Mouse (Mus musculus): ENCODE data around the gene Gm36079. TPM values are rescaled to one million over a fixed set of nuclear protein-coding genes. Genes with fewer than 3 reads are reported as not detected.
"Not testable (repeated sequence)": the region's sequence is repeated elsewhere in the genome, so short reads cannot be mapped to it uniquely, and the experiment has no call there.

Gene Gm36079
- polyA plus RNA-seq, 1 experiment, result not detected

DNA sequence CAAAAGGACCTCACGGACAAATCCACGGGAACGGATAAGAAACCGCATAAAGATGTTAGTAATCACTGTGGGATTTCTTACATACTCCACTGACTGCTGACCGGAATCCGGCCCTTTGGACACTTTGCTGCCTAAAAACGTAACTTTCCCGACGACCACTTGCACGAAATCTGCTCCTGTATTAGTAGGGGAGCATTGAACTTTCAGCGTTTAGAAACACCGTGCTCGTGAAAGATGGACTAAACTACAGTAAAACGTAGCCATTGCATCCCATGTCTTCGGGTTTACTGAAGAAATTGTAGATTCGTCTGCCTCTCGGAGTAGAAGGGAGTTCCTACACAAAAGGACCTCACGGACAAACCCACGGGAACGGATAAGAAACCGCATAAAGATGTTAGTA lies 1.8 kb downstream of the Gm36079 start:
- H3K27ac ChIP-seq (ENCODE audit: insufficient read depth, low read length); H3K4me3 ChIP-seq (ENCODE audit: low read depth, low read length); H3K27me3 ChIP-seq (ENCODE audit: control insufficient read depth, insufficient read depth, low read length, poor library complexity, severe bottlenecking); H3K9ac ChIP-seq (ENCODE audit: low read depth, poor library complexity, severe bottlenecking); H3K4me1 ChIP-seq (ENCODE audit: control insufficient read depth, insufficient read depth, low read length); H3K9me3 ChIP-seq (replicated peaks; ENCODE audit: control insufficient read depth, insufficient read depth, low read length, poor library complexity, severe bottlenecking); H3K36me3 ChIP-seq (ENCODE audit: control insufficient read depth, insufficient read depth, low read length, poor library complexity, severe bottlenecking): not testable (repeated sequence)

DNA sequence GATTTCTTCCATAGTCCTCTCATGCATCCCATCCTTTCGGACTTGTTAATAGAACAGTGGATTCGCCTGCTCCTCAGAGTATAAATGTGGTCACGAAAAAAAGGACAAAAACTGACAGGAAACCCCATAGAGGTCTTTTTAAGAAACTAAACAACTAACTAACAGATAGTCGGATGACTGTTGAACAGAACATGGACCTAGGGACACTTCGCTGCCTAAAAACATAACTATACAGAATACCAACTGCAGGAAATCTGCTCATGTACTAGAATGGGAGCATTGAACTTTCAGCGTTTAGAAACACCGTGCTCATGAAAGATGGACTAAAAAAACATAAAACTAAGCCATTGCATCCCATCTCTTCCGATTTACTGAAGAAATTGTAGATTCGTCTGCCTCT lies 2.2 kb downstream of the Gm36079 start:
- not testable (repeated sequence) for H3K9me3 ChIP-seq (replicated peaks; ENCODE audit: control insufficient read depth, insufficient read depth, low read length, poor library complexity, severe bottlenecking); H3K4me1 ChIP-seq (ENCODE audit: control insufficient read depth, insufficient read depth, low read length); H3K27me3 ChIP-seq (ENCODE audit: control insufficient read depth, insufficient read depth, low read length, poor library complexity, severe bottlenecking); H3K9ac ChIP-seq (ENCODE audit: low read depth, poor library complexity, severe bottlenecking); H3K27ac ChIP-seq (ENCODE audit: insufficient read depth, low read length); H3K4me3 ChIP-seq (ENCODE audit: low read depth, low read length); H3K36me3 ChIP-seq (ENCODE audit: control insufficient read depth, insufficient read depth, low read length, poor library complexity, severe bottlenecking)

DNA sequence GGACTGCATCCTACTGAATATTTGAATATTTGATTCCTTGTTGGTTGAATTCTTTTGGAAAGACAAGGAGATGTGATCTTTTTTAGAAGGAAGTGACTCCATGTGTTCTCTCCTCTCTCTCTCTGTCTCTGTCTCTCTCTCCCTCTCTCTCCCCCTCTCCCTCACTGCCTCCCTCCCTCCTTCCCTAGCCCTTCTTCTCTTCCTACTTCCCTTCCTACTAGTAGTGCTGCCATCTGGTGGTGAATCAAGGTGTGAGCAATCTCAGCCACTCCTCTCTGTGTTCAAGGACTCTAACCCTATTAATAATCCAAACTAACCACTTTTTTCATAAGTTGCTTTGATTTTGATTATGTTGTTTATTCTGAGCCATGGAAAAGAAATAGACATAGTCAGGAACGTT lies 5.3 kb downstream of the Gm36079 start:
- H3K4me3 ChIP-seq (ENCODE audit: low read depth, low read length); H3K36me3 ChIP-seq (ENCODE audit: control insufficient read depth, insufficient read depth, low read length, poor library complexity, severe bottlenecking); H3K27ac ChIP-seq (ENCODE audit: insufficient read depth, low read length); H3K4me1 ChIP-seq (ENCODE audit: control insufficient read depth, insufficient read depth, low read length); H3K27me3 ChIP-seq (ENCODE audit: control insufficient read depth, insufficient read depth, low read length, poor library complexity, severe bottlenecking); H3K9me3 ChIP-seq (replicated peaks; ENCODE audit: control insufficient read depth, insufficient read depth, low read length, poor library complexity, severe bottlenecking); H3K9ac ChIP-seq (ENCODE audit: low read depth, poor library complexity, severe bottlenecking): not testable (repeated sequence)

DNA sequence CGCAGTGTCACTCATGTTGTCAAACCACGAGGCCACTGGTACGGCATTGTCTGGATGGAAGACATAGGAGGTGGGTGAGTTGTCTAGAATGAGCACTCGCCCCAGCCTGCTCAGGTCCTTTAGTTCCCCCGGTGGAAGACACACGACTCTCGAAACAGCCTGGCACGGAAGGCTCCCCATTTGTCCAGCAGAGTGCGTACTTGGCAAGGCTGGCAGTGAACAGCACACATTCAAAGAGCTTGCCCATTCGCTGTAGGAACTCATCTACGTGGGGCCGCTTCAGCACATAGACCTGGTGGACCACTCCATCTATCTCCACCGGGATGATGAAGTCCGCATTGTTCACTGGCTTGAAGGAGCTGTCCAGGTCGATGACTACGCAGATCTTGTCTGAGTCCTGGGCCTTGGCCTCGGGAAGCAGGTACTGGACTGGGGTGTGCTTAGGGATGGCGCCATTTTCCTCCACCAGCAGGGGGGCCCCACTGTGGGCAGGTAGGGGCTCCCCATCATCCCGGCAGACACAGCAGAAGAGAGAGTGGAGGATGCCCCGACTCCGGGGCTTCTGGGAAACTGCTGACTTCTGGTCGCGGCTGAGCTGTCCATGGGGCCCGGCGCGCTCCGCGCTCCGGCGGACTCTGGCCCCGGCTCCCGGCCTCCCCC lies 11.3 kb downstream of the Gm36079 start:
- H3K4me1 ChIP-seq (ENCODE audit: control insufficient read depth, insufficient read depth, low read length); H3K27ac ChIP-seq (ENCODE audit: insufficient read depth, low read length); H3K36me3 ChIP-seq (ENCODE audit: control insufficient read depth, insufficient read depth, low read length, poor library complexity, severe bottlenecking); H3K4me3 ChIP-seq (ENCODE audit: low read depth, low read length); H3K9ac ChIP-seq (ENCODE audit: low read depth, poor library complexity, severe bottlenecking); H3K9me3 ChIP-seq (replicated peaks; ENCODE audit: control insufficient read depth, insufficient read depth, low read length, poor library complexity, severe bottlenecking); H3K27me3 ChIP-seq (ENCODE audit: control insufficient read depth, insufficient read depth, low read length, poor library complexity, severe bottlenecking): not testable (repeated sequence)

DNA sequence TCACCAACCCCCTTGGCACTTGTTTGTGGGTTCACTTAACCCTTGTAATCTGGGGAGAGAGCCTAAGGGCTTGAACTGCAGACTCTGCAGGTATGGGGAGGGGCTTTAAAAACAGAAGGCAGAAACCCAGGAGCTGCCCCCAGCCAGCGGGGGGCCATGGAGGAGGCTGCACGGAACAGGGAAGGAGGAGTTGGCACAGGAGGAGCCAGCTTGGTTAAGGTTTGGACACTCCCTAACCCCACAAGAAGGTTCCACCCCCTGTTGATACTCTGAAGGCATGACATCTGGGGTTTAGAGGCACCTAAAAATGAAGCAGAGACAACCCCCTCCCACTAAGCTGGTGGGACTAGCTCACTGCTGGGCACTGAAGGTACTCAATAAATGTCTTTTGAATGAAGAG lies 12.8 kb downstream of the Gm36079 start:
- not testable (repeated sequence) for H3K4me1 ChIP-seq (ENCODE audit: control insufficient read depth, insufficient read depth, low read length); H3K27ac ChIP-seq (ENCODE audit: insufficient read depth, low read length)

DNA sequence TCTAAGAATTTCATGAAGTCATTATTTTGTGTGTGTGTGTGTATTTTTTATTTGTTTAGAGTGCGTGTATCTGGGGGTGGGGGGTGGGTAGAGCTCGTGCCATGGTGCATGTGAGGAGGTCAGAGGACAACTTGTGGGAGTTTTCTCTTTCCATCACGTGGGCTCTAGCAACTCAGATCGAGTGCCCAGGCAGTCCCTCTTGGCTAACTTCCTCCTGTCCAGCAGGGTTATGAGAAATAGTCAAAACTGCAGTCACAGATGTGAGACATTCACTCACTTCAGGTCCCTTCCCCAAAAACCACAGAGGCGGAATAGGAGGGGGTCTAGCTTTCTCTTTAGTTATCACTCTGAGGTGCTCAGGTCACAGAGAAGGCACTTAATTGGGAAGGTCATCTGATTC lies 13.3 kb downstream of the Gm36079 start:
- not testable (repeated sequence) for H3K9ac ChIP-seq (ENCODE audit: low read depth, poor library complexity, severe bottlenecking); H3K27ac ChIP-seq (ENCODE audit: insufficient read depth, low read length)

More for the DNA sequence above, 12.8 kb downstream of the Gm36079 start:
- not testable (repeated sequence) for H3K9ac ChIP-seq (ENCODE audit: low read depth, poor library complexity, severe bottlenecking); H3K9me3 ChIP-seq (replicated peaks; ENCODE audit: control insufficient read depth, insufficient read depth, low read length, poor library complexity, severe bottlenecking); H3K4me3 ChIP-seq (ENCODE audit: low read depth, low read length); H3K27me3 ChIP-seq (ENCODE audit: control insufficient read depth, insufficient read depth, low read length, poor library complexity, severe bottlenecking); H3K36me3 ChIP-seq (ENCODE audit: control insufficient read depth, insufficient read depth, low read length, poor library complexity, severe bottlenecking)

DNA sequence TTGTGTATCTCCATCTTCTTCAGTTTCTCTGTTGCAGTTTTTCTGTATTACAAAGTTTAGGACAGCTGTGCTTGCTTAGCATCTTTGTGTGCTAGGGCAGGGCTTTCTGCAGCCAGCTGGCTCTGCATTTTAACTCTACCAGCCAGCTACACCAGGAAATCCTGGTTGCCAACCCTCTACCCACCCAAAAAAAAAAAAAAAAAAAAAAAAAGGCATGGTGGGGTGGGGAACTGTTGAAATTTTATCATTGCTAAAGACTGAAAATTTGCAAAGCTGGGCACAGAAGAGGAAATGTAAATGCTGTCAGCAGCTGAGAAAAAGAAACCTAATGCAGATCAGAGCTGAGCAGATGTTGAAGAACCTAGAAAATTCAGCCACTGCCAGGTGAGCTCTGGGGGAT lies 16.7 kb downstream of the Gm36079 start:
- not testable (repeated sequence) for H3K9ac ChIP-seq (ENCODE audit: low read depth, poor library complexity, severe bottlenecking); H3K27ac ChIP-seq (ENCODE audit: insufficient read depth, low read length); H3K9me3 ChIP-seq (replicated peaks; ENCODE audit: control insufficient read depth, insufficient read depth, low read length, poor library complexity, severe bottlenecking); H3K36me3 ChIP-seq (ENCODE audit: control insufficient read depth, insufficient read depth, low read length, poor library complexity, severe bottlenecking); H3K4me1 ChIP-seq (ENCODE audit: control insufficient read depth, insufficient read depth, low read length); H3K4me3 ChIP-seq (ENCODE audit: low read depth, low read length); H3K27me3 ChIP-seq (ENCODE audit: control insufficient read depth, insufficient read depth, low read length, poor library complexity, severe bottlenecking)

More for the DNA sequence above, 13.3 kb downstream of the Gm36079 start:
- H3K4me3 ChIP-seq (ENCODE audit: low read depth, low read length); H3K9me3 ChIP-seq (replicated peaks; ENCODE audit: control insufficient read depth, insufficient read depth, low read length, poor library complexity, severe bottlenecking); H3K27me3 ChIP-seq (ENCODE audit: control insufficient read depth, insufficient read depth, low read length, poor library complexity, severe bottlenecking); H3K36me3 ChIP-seq (ENCODE audit: control insufficient read depth, insufficient read depth, low read length, poor library complexity, severe bottlenecking); H3K4me1 ChIP-seq (ENCODE audit: control insufficient read depth, insufficient read depth, low read length): not testable (repeated sequence)

DNA sequence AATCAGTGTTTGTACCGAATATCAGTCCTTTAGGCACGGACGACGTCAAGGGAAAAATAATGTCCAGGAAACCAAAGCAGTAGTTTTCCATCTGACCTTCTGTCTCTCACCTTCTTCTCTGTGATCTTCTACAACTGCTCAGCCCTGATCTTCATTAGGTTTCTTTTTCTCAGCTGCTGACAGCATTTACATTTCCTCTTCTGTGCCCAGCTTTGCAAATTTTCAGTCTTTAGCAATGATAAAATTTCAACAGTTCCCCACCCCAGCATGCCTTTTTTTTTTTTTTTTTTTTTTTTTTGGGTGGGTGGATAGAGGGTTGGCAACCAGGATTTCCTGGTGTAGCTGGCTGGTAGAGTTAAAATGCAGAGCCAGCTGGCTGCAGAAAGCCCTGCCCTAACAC lies 27.6 kb downstream of the Gm36079 start:
- H3K9me3 ChIP-seq (replicated peaks; ENCODE audit: control insufficient read depth, insufficient read depth, low read length, poor library complexity, severe bottlenecking); H3K4me3 ChIP-seq (ENCODE audit: low read depth, low read length); H3K27me3 ChIP-seq (ENCODE audit: control insufficient read depth, insufficient read depth, low read length, poor library complexity, severe bottlenecking); H3K4me1 ChIP-seq (ENCODE audit: control insufficient read depth, insufficient read depth, low read length); H3K36me3 ChIP-seq (ENCODE audit: control insufficient read depth, insufficient read depth, low read length, poor library complexity, severe bottlenecking); H3K9ac ChIP-seq (ENCODE audit: low read depth, poor library complexity, severe bottlenecking); H3K27ac ChIP-seq (ENCODE audit: insufficient read depth, low read length): not testable (repeated sequence)

DNA sequence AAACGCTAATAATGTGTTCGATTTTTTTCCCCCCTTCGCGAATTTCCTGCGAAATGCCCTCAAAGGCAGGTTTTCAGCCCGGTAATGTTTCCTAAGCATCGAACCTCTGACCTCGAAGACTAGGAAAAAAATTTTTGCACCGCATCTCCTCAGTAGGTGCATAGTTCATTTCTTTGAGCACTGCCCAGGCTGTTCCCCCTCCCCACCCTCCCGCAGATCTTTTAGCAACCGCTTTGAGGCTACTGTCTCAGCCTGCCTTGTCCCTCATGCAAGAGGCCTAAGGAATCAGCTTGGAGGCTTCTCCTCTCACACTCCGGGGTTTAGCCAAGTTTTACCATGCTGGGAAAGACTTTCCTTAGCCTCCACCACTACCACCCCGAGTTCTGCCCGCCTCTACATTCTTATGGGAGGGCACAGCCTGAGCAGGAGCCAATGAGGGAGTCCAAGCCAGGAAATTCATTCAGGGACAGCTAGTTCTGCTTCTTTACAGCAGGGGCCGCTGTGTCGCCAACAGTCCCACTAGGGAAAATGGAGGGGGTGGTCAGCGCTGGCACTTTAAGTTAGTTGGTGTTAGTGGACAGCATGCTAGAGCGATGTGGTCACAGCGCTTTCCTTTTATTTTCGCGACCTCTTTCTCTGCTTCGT lies 28.2 kb downstream of the Gm36079 start:
- not testable (repeated sequence) for H3K27ac ChIP-seq (ENCODE audit: insufficient read depth, low read length); H3K9ac ChIP-seq (ENCODE audit: low read depth, poor library complexity, severe bottlenecking); H3K9me3 ChIP-seq (replicated peaks; ENCODE audit: control insufficient read depth, insufficient read depth, low read length, poor library complexity, severe bottlenecking); H3K36me3 ChIP-seq (ENCODE audit: control insufficient read depth, insufficient read depth, low read length, poor library complexity, severe bottlenecking); H3K27me3 ChIP-seq (ENCODE audit: control insufficient read depth, insufficient read depth, low read length, poor library complexity, severe bottlenecking); H3K4me3 ChIP-seq (ENCODE audit: low read depth, low read length); H3K4me1 ChIP-seq (ENCODE audit: control insufficient read depth, insufficient read depth, low read length)

DNA sequence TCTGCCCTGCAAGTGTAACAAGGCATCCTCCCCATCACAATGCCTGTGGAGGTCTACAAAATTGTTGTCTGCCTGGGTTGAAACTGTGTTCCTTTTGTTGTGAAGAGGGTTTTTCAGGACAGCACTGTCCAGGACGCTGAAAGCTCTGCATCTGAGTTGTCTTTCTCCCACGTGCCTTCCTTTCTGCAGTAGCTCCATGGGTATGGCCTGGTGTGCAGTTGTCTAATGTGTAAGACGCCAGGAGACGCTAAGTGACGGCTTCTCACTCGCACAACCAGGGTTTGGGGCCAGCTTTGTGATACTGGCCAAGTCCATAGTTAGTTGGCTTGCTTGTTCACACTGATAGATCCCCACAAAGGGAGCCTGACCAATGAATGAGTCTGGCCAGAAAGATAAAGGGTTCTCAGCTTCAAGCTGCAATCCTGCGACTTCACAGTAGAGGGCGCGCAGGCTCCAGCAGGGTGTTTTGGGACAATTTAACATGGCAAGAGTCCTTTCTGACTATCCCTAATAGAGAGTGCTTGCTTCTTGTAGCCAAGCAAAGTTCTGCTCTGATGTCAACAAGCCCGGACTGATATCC lies 34.8 kb downstream of the Gm36079 start:
- not testable (repeated sequence) for H3K9me3 ChIP-seq (replicated peaks; ENCODE audit: control insufficient read depth, insufficient read depth, low read length, poor library complexity, severe bottlenecking); H3K4me3 ChIP-seq (ENCODE audit: low read depth, low read length); H3K4me1 ChIP-seq (ENCODE audit: control insufficient read depth, insufficient read depth, low read length); H3K36me3 ChIP-seq (ENCODE audit: control insufficient read depth, insufficient read depth, low read length, poor library complexity, severe bottlenecking); H3K9ac ChIP-seq (ENCODE audit: low read depth, poor library complexity, severe bottlenecking); H3K27me3 ChIP-seq (ENCODE audit: control insufficient read depth, insufficient read depth, low read length, poor library complexity, severe bottlenecking); H3K27ac ChIP-seq (ENCODE audit: insufficient read depth, low read length)
